Mouse (Mus musculus) forebrain, embryonic 16.5 days (tissue): ENCODE data around the gene Gm8439. TPM values are rescaled to one million over a fixed set of nuclear protein-coding genes. Genes with fewer than 3 reads are reported as not detected.

Experiments used
- ATAC-seq: fragments of 200-750 bp; cut with Nextera tagmentation; 2 replicates; pipeline ENCODE4 v1.8.0; 2017; ENCODE audit warnings: mild to moderate bottlenecking, moderate library complexity
- H3K27ac ChIP-seq: fragments of 300-500 bp; sonication (generic); 2 replicates; pipeline ENCODE4 v1.5.1; 2014; ENCODE audit warnings: low read length, control low read depth
- H3K27me3 ChIP-seq: fragments of 300-500 bp; sonication (generic); replicated peaks from 2 replicates; pipeline ENCODE4 v1.6.1; 2014; ENCODE audit warnings: low read length; ENCODE audit not compliant: control insufficient read depth, insufficient read depth
- H3K36me3 ChIP-seq: fragments of 300-500 bp; sonication (generic); 2 replicates; pipeline ENCODE4 v1.6.1; 2014; ENCODE audit not compliant: control insufficient read depth, insufficient read depth
- H3K4me1 ChIP-seq: fragments of 300-500 bp; sonication (generic); replicated peaks from 2 replicates; pipeline ENCODE4 v1.6.1; 2014; ENCODE audit warnings: low read length; ENCODE audit not compliant: control insufficient read depth, insufficient read depth
- H3K4me2 ChIP-seq: fragments of 300-500 bp; sonication (generic); 2 replicates; pipeline ENCODE4 v1.6.1; 2014; ENCODE audit warnings: mild to moderate bottlenecking, low read length, control low read depth
- H3K4me3 ChIP-seq: fragments of 300-500 bp; sonication (generic); replicated peaks from 2 replicates; pipeline ENCODE4 v1.5.1; 2014; ENCODE audit warnings: mild to moderate bottlenecking, low read length, control low read depth
- H3K9ac ChIP-seq: fragments of 300-500 bp; sonication (generic); replicated peaks from 2 replicates; pipeline ENCODE4 v1.6.1; 2014; ENCODE audit warnings: low read depth, low read length, control low read depth
- H3K9me3 ChIP-seq: fragments of 300-500 bp; sonication (generic); 2 replicates; pipeline ENCODE4 v1.6.1; 2016; ENCODE audit warnings: low read length; ENCODE audit not compliant: control insufficient read depth
- WGBS: fragments of 180-500 bp; shearing (Covaris S2); extraction: QIAGEN DNeasy Blood & Tissue Kit; methylation state at CpG from one replicate; pipeline ENCODE4 v1.1.7; 2014; 5-methylcytosine and 5-hydroxymethylcytosine counted together
- polyA plus RNA-seq: library from polyadenylated mRNA; unstranded; fragments of >200 nt; fragmentation: Nextera tagmentation; extraction: Ambion mirVana; gene quantifications from 2 replicates; pipeline ENCODE4 v1.2.1, GENCODE M21; 2015

The Gm8439 gene
- polyA plus RNA-seq = not detected in 2 replicates

- WGBS = 23% methylated on average over 4 of the region's 4 CpGs
- Histone ChIP-seq H3K4me2 (no peak within 1 kb of the TSS), H3K4me3 (no peak within 1 kb of the TSS), H3K27me3 (peaks cover 6% of the 10 kb centered on the region; the same call in 1 of the 2 replicates), H3K9ac (no peak within 1 kb of the TSS), H3K27ac (no peak within 1 kb of the TSS), H3K4me1 (no peaks in the 10 kb centered on the region), H3K9me3 (no peaks in the 10 kb centered on the region), H3K36me3 (no peaks in the 10 kb centered on the region)
- ATAC-seq = no peak
These were observed at the start of gene Gm8439 for GRCm38 (mm10) chr4:120588445-120588844. Gene Gm8439, plus strand, starts transcription at chr4:120588745.

- Histone ChIP-seq H3K9ac (no peak overlapping the region), H3K4me1 (no peaks in the 10 kb centered on the region), H3K4me2 (no peak overlapping the region), H3K36me3 (peaks cover 31% of the 10 kb centered on the region), H3K27me3 (no peaks in the 10 kb centered on the region), H3K27ac (no peak overlapping the region), H3K4me3 (no peak overlapping the region), H3K9me3 (no peaks in the 10 kb centered on the region)
- WGBS = 63% methylated on average over 1 of the region's 1 CpGs
- ATAC-seq = no peak
These were observed 43.6 kb upstream of the Gm8439 start for GRCm38 (mm10) chr4:120544896-120545295.

- Histone ChIP-seq H3K4me1 (no peaks in the 10 kb centered on the region), H3K9ac (no peak overlapping the region), H3K9me3 (no peaks in the 10 kb centered on the region), H3K27ac (no peak overlapping the region), H3K36me3 (peaks cover 40% of the 10 kb centered on the region), H3K4me2 (no peak overlapping the region), H3K4me3 (no peak overlapping the region), H3K27me3 (no peaks in the 10 kb centered on the region)
- ATAC-seq = no peak
- WGBS = 95% methylated on average over 6 of the region's 6 CpGs
These were observed 32.0 kb upstream of the Gm8439 start for GRCm38 (mm10) chr4:120556592-120556991.

- Histone ChIP-seq H3K27me3 (no peaks in the 10 kb centered on the region), H3K9me3 (no peaks in the 10 kb centered on the region), H3K4me1 (peaks cover 16% of the 10 kb centered on the region), H3K27ac (no peak overlapping the region), H3K36me3 (peaks cover 20% of the 10 kb centered on the region), H3K4me2 (no peak overlapping the region), H3K4me3 (no peak overlapping the region), H3K9ac (no peak overlapping the region)
- no peak for ATAC-seq
- WGBS = 95% methylated on average over 2 of the region's 2 CpGs
These were observed 22.8 kb upstream of the Gm8439 start for GRCm38 (mm10) chr4:120565726-120566125.

- 22% methylated on average over 5 of the region's 5 CpGs for WGBS
- Histone ChIP-seq H3K36me3 (peaks cover 13% of the 10 kb centered on the region; the same call in 1 of the 2 replicates), H3K4me3 (peak overlapping the region; percentile 2; the same call in 1 of the 2 replicates), H3K27ac (no peak overlapping the region), H3K4me1 (peaks cover 16% of the 10 kb centered on the region), H3K4me2 (peak overlapping the region; percentile 73), H3K27me3 (no peaks in the 10 kb centered on the region), H3K9me3 (no peaks in the 10 kb centered on the region), H3K9ac (no peak overlapping the region)
- ATAC-seq = no peak
These were observed 20.5 kb upstream of the Gm8439 start for GRCm38 (mm10) chr4:120568005-120568404.

GRCm38 (mm10) chr4:120569025-120569424 lies 19.5 kb upstream of the Gm8439 start:
- no peaks in the 10 kb centered on the region for H3K27me3 ChIP-seq
- H3K4me1 ChIP-seq = peaks cover 16% of the 10 kb centered on the region
- H3K27ac ChIP-seq = no peak overlapping the region; the same call in none of the 2 replicates
- peak overlapping the region; percentile 73 for H3K4me2 ChIP-seq
- 5% methylated on average over 4 of the region's 4 CpGs for WGBS
- no peak for ATAC-seq
- H3K9me3 ChIP-seq = no peaks in the 10 kb centered on the region
- peak overlapping the region; percentile 72 for H3K4me3 ChIP-seq
- peak overlapping the region; percentile 90 for H3K9ac ChIP-seq
- peaks cover 9% of the 10 kb centered on the region; the same call in 1 of the 2 replicates for H3K36me3 ChIP-seq

GRCm38 (mm10) chr4:120569486-120570437 lies 18.8 kb upstream of the Gm8439 start, which contains the start of gene Ctps:
Gene Ctps, minus strand, starts transcription at chr4:120570276.
- Histone ChIP-seq H3K9me3 (no peaks in the 10 kb centered on the region), H3K27me3 (no peaks in the 10 kb centered on the region), H3K4me3 (peak within 1 kb of the TSS; percentile 72), H3K4me1 (peaks cover 16% of the 10 kb centered on the region), H3K36me3 (0 out of 2 replicates have a peak, but pooled peaks cover 4% of the 10 kb centered on the region), H3K4me2 (peak within 1 kb of the TSS; percentile 84), H3K27ac (peak within 1 kb of the TSS; percentile 90), H3K9ac (peak within 1 kb of the TSS; percentile 90)
- peak; percentile 97 for ATAC-seq
- WGBS = 1% methylated on average over 87 of the region's 97 CpGs

GRCm38 (mm10) chr4:120570438-120571069 lies 18.0 kb upstream of the Gm8439 start:
- Histone ChIP-seq H3K27ac (peak overlapping the region; percentile 90), H3K4me3 (peak overlapping the region; percentile 72), H3K36me3 (no peaks in the 10 kb centered on the region), H3K9me3 (no peaks in the 10 kb centered on the region), H3K9ac (peak overlapping the region; percentile 90), H3K27me3 (no peaks in the 10 kb centered on the region), H3K4me1 (peaks cover 16% of the 10 kb centered on the region), H3K4me2 (peak overlapping the region; percentile 84)
- WGBS = 2% methylated on average over 27 of the region's 27 CpGs
- peak; percentile 57 for ATAC-seq

GRCm38 (mm10) chr4:120571070-120571464 lies 17.5 kb upstream of the Gm8439 start:
- Histone ChIP-seq H3K9ac (peak overlapping the region; percentile 90), H3K9me3 (no peaks in the 10 kb centered on the region), H3K27ac (no peak overlapping the region), H3K4me1 (peaks cover 16% of the 10 kb centered on the region), H3K4me3 (no peak overlapping the region), H3K4me2 (peak overlapping the region; percentile 84), H3K36me3 (no peaks in the 10 kb centered on the region), H3K27me3 (no peaks in the 10 kb centered on the region)
- WGBS = 83% methylated on average over 3 of the region's 3 CpGs
- ATAC-seq = no peak
